Mouse (Mus musculus) left cerebral cortex, adult 8-10 months (tissue): Measurements from ENCODE around the gene Esyt1. TPM values are rescaled to one million over a fixed set of nuclear protein-coding genes. Genes with fewer than 3 reads are reported as not detected.

ENCODE experiments used
- DNase-seq, 2 experiments: peaks; one replicate each; pipeline ENCODE4 v3.0.0; 2022; ENCODE audit warnings: low spot score in 2 of 2
- microRNA-seq, 2 experiments: library from miRNA; unstranded; fragments of <30 nt; microRNA quantifications; one replicate each; pipeline ENCODE4 v1.2.0; 2022
- total RNA-seq, 4 experiments: library from RNA; stranded (reverse); gene quantifications; 2 replicates each; pipeline ENCODE4 v1.2.4; 2022

Esyt1 gene
- total RNA-seq, 4 experiments from 2014 or later: 11.9 to 13.7 (median 12.8) TPM

DNA sequence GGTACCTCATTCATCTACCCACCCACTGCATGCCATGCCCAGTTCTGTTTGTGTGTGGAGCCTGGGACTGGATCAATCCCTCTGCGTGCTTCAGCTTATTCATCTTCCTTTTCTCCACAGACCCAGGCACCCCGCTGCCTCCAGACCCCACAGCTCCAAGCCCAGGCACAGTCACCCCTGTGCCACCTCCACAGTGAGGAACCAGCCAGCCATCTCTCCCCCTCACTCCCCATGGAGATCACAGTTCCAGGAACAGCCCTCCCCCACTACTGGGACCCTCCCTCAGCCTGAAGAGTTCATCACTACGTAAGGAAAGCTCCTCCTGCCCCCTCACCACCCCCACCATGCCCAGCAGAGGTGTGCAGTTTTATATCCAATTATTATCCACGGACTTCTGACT, 36.9 kb downstream of the Esyt1 start:
- no peak for DNase-seq

GRCm38 (mm10) chr10:128487861-128488712, 37.6 kb downstream of the Esyt1 start:
- no peak for DNase-seq

- DNase-seq: no peak
Measured at GRCm38 (mm10) chr10:128486370-128486769, 39.3 kb downstream of the Esyt1 start.

GRCm38 (mm10) chr10:128474366-128474765, 51.3 kb downstream of the Esyt1 start:
- DNase-seq: no peak

DNA sequence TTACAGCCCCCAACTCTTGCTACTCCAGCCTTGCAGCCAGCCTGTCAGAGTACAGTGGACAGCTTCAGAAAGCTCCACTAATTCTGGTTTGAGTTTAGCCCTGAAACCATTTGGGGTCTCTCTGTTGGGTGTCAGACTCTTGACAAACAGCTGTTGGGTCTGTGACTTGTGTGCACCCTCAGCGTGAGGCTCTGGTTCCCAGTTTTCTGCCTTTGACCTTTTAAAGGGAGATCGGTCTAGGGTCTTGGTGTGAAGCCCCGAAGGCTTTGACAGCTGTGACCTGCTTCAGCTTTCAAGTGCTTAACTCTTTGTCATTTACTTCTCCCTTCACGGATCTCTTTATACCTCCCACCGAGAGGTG, 65.4 kb downstream of the Esyt1 start:
- no peak for DNase-seq

Small RNAs within 50 kb of the gene (microRNA-seq; reads per million reads assigned to microRNA genes)
- gene Gm47275: 0 reads per million in 2 experiments
- 0 to 0.42 reads per million in 2 experiments for gene Mir6916

Other genes with a start within 250 kb of the Esyt1 start
- under 1 TPM in 1 of 4 experiments, not detected in 3; 0.36 TPM for gene Il23a, start 227.1 kb downstream of the Esyt1 start, total RNA-seq
- gene Pan2, start 222.5 kb downstream of the Esyt1 start, total RNA-seq: 10 to 100 TPM; 14.5 to 15.5 (median 15.3) TPM
- gene Cnpy2, start 203.4 kb downstream of the Esyt1 start, total RNA-seq: 10 to 100 TPM; 66.6 to 76.7 (median 67.6) TPM
- 100 to 1,000 TPM; 221 to 239 (median 230) TPM for gene Cs, start 188.1 kb downstream of the Esyt1 start, total RNA-seq
- gene Coq10a, start 156.9 kb downstream of the Esyt1 start, total RNA-seq: 10 to 100 TPM; 59.3 to 62.4 (median 61.5) TPM
- 10 to 100 TPM; 41.2 to 49.0 (median 44.8) TPM for gene Ankrd52, start 148.8 kb downstream of the Esyt1 start, total RNA-seq
- under 1 TPM in 3 of 4 experiments, not detected in 1; 0.27 to 0.61 (median 0.59) TPM for gene Slc39a5, start 124.6 kb downstream of the Esyt1 start, total RNA-seq
- gene Nabp2, start 114.4 kb downstream of the Esyt1 start, total RNA-seq: 10 to 100 TPM; 90.1 to 97.4 (median 94.1) TPM
- gene Rnf41, start 114.2 kb downstream of the Esyt1 start, total RNA-seq: 10 to 100 TPM; 72.2 to 79.3 (median 73.4) TPM
- gene Smarcc2, start 66.6 kb downstream of the Esyt1 start, total RNA-seq: 100 to 1,000 TPM; 262 to 275 (median 268) TPM
- 100 to 1,000 TPM; 555 to 620 (median 586) TPM for gene Myl6, start 31.7 kb downstream of the Esyt1 start, total RNA-seq
- 10 to 100 TPM; 29.9 to 33.3 (median 32.4) TPM for gene Myl6b, start 27.2 kb downstream of the Esyt1 start, total RNA-seq
- 10 to 100 TPM; 11.7 to 16.1 (median 14.8) TPM for gene Zc3h10, start 21.9 kb upstream of the Esyt1 start, total RNA-seq
- 1,000 to 10,000 TPM; 1,345 to 1,743 (median 1,563) TPM for gene Rpl41, start 23.4 kb upstream of the Esyt1 start, total RNA-seq
- gene Pa2g4, start 40.1 kb upstream of the Esyt1 start, total RNA-seq: 10 to 100 TPM; 57.5 to 60.9 (median 59.4) TPM
- gene Erbb3, start 63.8 kb upstream of the Esyt1 start, total RNA-seq: 1 to 10 TPM; 7.8 to 8.3 (median 8.2) TPM
- gene Rps26, start 100.9 kb upstream of the Esyt1 start, total RNA-seq: 100 to 1,000 TPM; 129 to 288 (median 207) TPM
- gene Ikzf4, start 120.1 kb upstream of the Esyt1 start, total RNA-seq: 10 to 100 TPM; 12.0 to 15.9 (median 13.8) TPM
- 10 to 100 TPM; 12.7 to 14.6 (median 14.0) TPM for gene Suox, start 148.2 kb upstream of the Esyt1 start, total RNA-seq
- gene Rab5b, start 170.4 kb upstream of the Esyt1 start, total RNA-seq: 100 to 1,000 TPM; 131 to 143 (median 135) TPM
- gene Pmel, start 178.3 kb upstream of the Esyt1 start, total RNA-seq: under 1 TPM; 0.40 to 0.98 (median 0.59) TPM
- 1 to 10 TPM; 2.5 to 5.9 (median 3.8) TPM for gene Cdk2, start 179.2 kb upstream of the Esyt1 start, total RNA-seq
- 10 to 100 TPM in 1 of 4 experiments, 1 to 10 TPM in 3; 9.0 to 10.5 (median 9.6) TPM for gene Dgka, start 219.0 kb upstream of the Esyt1 start, total RNA-seq
- 10 to 100 TPM; 28.6 to 31.6 (median 30.2) TPM for gene Pym1, start 222.0 kb upstream of the Esyt1 start, total RNA-seq